Mouse (Mus musculus) retina, adult 2 months (tissue): ENCODE data around the gene Arhgap6.

Experiments
- DNase-seq: peaks from one replicate; pipeline ENCODE4 v3.0.0-alpha.2; 2012; ENCODE audit warnings: low read depth, low spot score

The Arhgap6 gene

DNA sequence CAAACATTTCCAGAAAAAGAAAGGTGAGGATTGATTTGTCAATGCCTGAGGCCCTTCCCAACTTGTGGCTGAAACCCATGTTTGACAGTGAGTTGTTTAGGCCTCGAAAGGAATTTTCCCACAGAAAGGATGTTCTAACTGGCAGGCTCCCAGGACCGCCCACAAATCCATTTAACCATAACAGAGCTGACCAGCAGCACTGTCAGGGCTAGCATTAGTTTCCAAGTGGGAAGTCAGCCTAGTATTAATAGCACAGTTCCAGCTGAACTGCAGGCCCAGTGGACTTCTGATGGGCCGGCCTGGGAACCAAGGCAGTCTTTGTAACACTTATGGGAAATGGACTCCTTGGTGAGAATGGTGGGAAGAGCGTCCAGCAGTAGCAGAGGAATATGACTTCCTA, 317.8 kb downstream of the Arhgap6 start:
- no peak for DNase-seq

DNA sequence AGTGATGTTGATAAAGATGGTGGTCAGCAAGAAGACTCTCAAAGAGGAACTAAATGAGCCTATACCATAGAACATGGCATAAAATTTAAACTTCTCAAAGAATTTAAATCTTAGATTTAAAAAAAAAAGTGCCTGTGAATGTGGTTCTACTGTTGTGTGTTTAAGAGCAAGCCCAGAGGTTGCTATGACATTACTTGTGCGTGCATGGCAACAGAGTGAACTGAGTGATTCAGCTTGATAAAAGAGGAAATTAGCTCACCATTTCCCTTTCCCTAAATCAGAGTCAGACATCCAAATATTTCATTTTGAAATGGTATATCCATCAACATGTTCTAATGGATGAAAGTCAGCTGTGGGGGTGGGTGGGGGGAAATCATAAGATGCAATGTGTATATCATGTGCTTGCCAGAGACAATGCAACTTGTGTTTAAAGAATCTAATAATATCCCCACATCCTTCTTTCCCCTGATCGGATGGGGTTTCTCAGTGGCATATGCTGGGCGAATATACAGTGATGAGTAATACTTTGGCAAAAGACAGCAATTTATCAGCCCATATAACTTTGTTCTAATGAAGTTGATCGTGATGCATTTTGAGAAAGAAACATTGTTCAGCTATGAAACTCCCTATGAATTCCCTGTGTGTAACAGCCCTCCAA, 328.3 kb downstream of the Arhgap6 start:
- DNase-seq, result no peak

DNA sequence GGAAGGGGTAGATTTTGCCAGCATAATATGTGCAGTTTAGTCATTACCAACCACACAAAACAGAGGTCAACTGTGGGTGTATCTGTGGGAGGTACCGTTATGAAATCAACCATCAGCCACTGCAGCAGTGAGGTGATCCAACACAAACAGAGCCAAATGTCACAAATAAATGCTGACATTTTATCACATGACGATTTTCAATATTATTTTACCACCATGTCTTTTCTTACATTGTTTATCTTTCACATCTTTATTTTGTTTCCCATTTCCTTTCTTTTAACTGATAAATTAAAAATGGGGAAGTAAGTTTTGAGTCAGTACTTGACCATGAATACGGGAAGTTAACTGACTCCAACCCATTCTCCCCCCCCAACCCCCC, 328.9 kb downstream of the Arhgap6 start:
- DNase-seq, result no peak

DNA sequence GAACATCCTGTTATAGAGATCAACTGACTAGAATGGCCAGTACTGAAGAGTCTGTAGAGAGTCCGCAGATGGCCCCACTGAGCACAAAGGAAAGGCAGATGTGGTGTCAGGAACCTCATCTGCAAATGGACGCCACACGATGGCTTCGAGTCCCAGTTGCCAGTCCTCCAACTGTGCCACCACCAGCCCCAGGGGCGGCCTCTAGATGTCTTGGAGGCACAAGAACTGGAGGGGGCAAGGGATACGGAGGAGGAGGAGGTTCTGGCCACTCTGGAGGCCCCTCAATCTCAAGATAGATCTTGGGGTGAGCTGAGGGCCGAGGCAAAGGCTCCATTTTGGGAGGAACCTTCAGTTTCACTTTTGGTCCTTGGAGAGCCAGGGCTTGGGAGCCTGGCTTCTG, 344.9 kb downstream of the Arhgap6 start:
- no peak for DNase-seq

DNA sequence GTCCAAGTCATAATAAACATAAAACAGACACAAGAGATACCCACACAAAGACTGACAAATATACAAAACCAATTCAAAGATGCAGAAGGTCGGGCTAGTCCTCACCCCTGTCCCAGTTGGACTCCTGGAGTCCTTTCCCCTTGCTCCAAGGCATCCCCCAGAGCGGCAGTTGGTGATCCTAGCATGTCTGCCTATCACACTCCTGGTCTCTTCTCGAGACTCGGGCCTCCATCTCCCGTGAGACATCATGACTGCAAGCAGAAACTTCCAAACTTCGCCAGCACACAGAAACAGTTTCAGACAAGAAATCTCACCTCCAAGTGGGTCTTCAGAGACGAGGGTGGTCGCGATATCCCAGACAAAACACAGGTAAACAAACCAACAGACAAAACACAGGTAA, 345.6 kb downstream of the Arhgap6 start:
- no peak for DNase-seq

DNA sequence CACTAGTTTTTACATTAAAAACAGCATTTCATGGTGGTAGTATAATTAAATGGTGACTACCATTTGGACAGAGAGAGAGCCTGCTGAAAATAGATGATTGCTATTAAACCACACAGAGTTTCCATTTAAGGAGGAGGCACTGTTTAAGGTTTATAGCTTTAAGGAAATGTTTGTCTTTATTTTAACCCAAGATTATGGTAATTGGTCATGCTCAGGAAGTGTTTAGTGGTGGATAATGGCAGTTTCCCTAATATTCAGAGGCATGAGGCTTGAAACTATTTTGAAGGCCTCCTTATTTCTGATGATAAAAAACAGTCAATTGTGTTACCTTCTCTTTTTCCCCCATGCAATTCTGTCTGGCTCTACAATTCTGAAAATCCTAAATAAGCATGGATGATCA, 358.9 kb downstream of the Arhgap6 start:
- no peak for DNase-seq

DNA sequence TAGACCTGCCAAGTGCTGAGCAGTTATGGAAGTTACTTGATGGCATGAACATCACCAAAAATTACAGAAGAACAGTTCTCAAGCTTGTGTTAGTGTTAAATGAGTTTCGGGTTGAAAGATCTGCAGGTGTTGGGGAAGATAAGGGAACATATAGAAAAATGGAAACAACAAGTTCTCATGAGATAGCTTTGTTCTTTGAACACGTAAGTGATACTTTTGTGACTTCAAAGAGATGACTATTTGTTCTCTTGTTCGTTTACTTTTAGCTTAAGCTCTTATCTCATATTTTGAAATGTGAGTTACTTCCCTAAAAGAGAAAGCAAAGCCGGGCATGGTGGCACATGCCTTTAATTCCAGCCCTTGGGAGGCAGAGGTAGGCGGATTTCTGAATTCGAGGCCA, 363.5 kb downstream of the Arhgap6 start:
- no peak for DNase-seq

DNA sequence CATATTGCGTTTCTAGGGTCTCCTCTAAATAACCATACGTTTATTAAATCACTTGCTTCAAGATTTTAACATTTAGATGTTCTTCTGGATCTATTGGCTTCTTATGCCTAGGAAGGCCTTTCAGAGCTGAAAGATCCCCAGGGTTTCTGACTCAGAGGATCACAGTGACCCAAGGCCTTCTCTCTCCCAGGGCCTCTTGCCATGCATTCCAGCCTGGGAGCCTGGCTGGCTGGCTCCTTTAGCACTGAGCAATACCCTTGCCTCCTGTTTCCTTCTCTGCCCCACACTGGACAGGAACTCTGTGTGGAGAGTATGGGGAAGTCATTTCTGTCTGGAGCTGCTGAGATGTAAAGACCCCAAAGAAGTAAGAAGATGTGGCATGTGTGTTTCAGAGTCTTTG, 376.1 kb downstream of the Arhgap6 start:
- DNase-seq, result no peak

DNA sequence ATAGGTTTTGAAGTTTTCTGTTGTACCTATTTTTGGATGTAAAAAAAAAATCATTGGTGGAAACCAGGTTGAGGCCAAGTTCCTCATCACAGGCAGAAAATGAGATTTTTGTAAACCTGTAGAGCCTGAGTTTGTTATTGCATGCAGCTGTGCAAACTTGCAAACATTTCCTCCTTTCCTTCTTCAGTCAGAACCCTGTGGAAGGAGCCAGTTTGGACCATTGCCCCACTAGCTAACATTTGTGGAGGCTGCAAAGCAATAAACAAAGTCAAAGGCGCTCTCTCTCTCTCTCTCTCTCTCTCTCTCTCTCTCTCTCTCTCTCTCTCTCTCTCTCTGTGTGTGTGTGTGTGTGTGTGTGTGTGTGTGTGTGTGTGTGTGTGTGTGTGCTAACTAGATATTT, 378.9 kb downstream of the Arhgap6 start:
- DNase-seq, result no peak

DNA sequence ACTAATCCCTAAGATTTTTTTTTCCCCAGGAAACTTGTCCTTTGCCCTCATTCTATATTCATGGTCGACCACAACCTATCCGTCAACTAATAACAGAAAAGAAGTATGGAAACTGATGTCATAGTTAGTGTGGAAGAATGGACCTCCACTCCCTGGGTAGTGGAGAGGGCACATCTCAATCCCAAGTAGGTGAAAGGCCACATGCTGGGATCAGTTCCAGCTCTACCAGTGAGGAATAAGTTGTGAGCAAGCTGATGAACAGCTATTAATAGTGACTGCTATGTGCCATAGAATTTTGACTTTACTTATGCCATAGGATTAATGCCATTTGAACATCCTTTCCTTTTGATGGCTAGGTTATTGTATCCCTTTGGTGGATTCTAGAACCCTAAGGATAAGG, 383.7 kb downstream of the Arhgap6 start:
- DNase-seq, result no peak

DNA sequence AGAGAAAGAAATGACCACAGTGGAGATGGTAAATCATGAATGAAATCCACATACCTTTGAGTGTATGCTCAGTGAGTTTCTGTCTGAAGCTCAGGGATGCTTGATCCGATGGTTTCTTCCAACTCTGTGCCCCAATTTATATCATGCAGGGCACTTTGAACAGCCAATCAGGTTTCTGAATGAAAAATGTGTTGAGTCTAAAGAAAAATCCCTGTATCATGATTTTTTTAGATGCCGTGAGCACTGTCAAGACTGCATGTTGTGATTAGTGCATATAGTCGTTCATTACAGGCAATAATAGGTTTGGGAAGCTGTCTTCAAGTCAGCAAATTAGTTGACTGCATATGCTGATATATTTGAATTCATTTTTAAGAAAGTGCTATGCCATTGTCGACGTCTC, 392.2 kb downstream of the Arhgap6 start, which contains the start of gene Amelx:
Gene Amelx, minus strand, starts transcription at position 101 of the 400 bp plus-strand sequence.
- no peak for DNase-seq

DNA sequence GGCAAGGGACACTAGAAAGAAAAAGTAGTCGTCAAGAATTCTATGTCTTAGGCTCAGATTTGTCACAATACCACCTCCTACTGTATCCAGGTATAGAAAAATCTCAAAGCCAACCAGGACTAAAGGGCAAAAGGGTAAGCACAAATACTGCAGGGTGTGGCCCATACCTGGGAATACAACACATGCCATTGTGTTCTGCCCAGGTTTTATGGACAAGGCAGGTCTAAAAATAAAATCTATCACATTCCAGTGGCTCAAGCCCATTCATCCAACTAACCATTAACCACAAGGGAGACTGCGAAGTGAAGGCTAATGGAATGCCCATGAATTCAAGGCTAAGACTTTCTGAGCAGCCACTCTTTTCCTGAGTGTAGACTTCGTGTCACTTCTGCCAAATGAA, 415.1 kb downstream of the Arhgap6 start:
- no peak for DNase-seq

DNA sequence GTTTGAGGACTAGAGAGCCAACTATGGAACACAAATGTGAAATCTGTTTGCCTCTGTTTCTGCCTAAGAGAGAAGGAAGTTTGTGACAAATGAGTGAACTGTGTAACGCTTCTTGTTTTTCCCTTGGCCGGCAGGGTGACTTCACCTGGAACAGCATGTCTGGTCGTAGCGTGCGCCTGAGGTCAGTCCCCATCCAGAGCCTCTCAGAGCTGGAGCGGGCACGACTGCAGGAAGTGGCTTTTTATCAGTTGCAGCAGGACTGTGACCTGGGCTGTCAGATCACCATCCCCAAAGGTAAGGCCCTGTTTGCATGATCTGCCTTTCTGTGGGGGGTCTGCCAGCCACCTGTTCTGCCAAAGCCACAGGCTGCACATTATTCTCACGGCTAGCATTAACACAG, 425.2 kb downstream of the Arhgap6 start:
- no peak for DNase-seq

DNA sequence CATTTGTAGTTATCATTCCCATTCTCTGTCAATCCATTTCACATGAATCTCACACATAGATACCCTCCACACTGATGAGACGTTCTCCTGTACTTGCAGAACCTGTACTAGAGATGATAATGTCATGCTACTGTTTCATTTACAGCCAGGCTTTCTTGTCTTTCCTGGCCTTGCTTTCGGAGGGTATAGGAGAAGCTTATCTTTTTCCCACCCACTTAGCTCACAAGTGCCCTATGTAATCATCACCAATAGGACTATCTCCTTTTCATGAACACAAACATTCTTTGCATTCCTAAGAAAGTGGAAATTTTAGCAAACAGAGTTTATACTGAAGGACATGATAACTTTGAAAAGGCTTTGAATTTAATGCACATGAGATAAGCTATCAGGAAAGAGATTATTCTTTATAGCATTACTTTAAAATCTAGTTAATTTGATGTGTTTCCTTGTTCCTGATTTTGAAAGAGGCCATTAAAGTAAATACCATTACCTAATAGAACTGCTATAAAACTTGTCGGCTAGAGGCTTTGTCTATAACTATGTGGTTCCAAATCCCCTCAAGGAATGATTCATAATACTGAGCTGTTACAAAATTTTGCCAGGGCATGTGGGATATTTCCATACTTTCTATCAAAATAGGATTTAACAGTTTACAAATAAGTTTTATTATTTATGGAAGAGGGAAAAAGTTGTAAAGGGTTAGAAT, 427.6 kb downstream of the Arhgap6 start:
- no peak for DNase-seq

DNA sequence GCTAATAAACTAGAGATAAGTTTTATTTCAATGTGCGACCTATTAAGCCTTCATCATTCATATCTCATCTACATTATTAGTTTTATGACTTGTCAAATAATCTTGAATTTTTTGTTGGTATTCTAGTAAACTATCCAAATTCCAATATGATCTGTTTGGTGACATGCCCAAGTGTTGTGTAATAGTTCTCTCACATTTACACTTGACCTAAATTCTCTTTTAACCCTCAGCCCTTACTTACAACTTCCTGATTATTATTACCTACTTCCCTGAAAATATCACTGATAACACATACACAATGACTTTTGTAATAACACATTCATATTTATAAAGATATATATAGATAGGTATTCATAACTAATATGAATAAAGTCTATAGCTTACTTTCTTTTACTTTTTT, 461.0 kb downstream of the Arhgap6 start:
- no peak for DNase-seq

DNA sequence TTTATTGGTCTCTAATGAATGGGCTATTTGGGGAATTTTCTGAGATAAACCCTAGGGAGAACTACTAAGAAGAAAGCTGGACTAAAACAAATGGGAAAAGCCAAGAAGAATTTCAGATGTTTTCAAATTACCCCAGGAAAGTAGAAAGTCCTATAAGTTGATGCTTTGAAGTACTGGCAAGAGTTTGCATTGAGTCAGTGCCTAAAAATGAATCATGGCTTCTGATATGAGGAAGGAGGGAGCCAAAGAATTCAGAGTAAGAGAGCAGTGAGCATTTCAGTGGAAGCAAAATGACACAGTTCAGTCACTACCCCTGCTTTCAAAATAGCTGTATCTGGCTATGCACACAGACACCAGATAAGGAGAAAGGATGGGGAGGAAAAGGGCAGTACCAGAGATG, 461.8 kb downstream of the Arhgap6 start:
- no peak for DNase-seq

DNA sequence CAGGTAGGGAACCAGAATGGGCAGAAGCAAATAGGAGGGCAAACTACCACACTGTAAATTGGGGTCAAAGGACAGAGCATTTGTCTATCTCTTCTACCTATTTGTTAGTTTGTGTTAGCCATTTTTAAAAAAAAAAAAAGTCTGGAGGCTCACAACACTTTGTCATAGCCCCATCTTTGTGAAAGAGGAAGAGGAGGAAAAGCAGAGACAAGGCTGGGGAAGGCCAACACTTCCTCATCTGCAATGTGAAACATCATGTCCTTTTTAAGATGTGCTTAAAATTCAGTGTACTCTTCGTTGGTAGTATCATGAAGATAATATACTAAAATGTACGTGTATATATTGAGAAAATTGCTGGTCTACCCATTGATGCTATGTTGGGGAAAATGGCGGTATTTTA, 466.1 kb downstream of the Arhgap6 start:
- DNase-seq, result no peak

DNA sequence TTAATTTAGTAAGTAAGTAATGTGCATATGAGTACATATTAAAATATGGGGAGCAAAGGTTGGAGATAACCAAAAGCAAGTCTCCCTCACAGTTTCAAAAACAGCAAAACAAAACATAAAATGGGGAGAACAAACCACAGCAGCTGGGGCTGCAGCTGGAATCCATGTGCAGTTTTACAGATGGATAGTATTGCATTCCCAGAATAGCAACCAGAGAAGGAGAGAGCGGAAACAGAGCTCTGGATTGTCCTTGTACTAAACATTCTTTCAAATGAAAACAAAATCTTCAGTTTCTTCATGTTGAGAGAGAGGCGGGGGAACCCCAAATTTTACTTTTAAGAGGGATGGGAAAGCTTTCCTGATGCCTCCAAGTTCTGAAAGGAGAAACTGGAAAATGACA, 467.3 kb downstream of the Arhgap6 start:
- DNase-seq, result no peak

DNA sequence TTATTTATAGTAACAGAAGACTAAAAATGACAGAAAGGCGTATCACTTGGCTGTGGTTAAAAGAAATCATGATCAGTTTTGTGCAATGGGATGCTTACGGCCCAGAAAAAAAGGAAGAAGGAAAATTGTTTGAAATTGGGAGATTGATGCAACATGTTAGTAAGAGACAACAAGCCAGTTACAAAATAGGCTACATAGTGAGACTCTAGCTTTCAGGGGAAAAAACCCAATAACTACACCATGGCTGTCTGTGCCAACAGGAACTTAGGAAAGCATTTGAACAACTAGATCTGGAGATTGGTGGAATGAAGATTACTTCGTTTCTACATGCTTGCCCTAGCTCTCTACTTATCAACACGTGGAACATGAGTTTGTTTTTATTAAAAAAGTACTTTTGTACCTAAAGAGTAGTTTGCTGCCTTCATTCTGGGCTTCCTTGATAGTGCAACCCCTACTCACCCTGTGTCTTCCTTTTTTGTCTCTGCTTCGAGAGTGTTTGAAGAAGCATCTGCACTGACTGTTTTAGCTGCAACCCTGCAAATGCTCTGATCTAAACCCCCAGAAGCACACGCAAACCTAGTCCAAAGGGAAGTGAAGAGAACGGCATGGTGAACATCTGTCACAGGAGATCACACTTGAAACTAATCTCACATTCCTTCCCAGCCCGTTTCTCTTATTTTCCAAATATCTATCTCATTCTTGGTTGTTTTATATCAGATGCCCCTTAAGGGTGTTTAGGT, 468.7 kb downstream of the Arhgap6 start:
- no peak for DNase-seq

DNA sequence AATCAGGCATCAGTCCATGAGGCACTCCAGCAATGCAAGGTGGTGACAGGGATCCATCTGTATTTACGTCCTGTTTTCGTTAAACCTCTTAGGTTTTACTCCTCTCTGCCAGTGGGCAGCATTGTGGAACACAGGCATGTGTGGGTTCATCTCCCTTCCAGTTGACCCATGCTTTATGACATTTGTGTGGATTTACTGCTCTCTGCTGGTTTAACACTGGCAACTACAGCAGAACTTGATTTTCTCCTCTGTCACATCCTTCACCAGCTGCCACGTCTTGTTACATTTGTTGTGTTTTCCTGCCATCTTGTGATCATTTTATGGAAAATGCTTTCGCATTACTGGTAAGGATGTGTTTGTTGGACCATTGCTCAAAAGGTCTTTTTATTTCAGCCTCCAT, 504.7 kb downstream of the Arhgap6 start:
- peak; percentile 1 for DNase-seq

DNA sequence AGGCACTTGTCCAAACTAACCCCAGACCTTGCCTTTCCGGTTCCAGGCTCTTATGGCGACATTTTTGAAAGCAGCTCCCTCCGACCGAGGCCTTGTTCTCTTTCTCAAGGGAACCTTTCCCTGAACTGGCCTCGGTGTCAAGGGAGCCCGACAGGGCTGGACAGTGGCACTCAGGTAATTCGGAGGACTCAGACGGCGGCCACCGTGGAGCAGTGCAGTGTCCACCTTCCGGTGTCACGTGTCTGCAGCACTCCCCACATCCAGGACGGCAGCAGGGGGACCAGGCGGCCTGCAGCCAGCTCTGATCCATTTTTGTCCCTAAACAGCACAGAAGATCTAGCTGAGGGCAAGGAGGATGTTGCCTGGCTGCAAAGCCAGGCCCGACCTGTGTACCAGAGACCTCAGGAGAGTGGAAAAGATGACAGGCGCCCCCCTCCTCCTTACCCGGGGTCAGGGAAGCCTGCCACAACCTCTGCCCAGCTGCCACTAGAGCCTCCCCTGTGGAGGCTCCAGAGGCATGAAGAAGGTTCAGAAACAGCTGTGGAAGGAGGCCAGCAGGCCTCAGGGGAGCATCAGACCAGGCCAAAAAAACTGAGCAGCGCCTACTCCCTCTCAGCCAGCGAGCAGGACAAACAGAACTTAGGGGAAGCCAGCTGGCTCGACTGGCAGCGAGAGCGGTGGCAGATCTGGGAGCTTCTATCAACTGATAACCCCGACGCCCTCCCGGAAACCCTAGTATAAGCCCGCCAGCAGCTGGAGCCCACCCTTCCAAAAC, 507.6 kb downstream of the Arhgap6 start:
- DNase-seq, result no peak

DNA sequence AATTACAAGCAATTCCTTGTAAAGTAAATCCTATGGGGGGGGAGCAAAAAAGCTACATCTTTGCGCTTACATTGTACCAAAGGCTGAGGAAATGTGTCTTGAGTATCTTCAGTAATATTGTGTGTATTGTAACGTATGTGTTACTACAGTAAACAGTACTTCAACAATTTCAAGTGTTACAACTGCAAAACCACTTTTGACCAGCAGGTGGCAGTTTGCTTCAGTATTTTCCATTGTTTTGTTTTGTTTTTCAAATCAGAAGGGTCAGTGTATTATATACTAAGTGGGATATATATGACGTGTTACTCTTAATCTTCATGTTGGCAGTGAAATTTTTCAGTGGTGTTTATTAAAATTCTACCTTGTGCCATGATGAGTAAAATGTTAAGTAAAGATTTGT, 509.0 kb downstream of the Arhgap6 start:
- DNase-seq, result peak; percentile 22
